Mouse (Mus musculus): ENCODE data around the gene Noc4l. TPM values are rescaled to one million over a fixed set of nuclear protein-coding genes. Genes with fewer than 3 reads are reported as not detected.

The Noc4l gene
- polyA plus RNA-seq, 1 experiment from 2014 or later = 47.2 TPM

DNA sequence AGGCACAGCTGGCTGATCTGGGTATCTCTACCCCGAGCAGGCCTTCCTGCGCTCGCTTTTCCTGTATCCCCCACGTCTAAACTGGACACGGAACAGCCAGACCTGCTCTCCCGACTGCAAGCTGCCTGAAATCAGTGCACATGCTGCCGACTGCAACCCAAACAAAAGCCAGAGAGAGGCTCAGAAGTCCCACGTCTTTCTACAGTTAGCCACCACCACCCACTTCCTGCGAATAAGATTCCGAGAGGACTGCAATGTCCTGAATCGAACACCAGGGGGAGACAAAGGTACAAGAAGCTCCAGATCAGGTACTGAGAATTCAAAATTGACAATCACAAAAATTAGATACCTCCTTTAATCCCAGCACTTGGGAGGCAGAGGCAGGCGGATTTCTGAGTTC, 13.8 kb downstream of the Noc4l start:
- Histone ChIP-seq H3K4me1 (ENCODE audit: control insufficient read depth, insufficient read depth, low read length) (no peaks in the 10 kb centered on the region), H3K4me2 (ENCODE audit: low read depth, low read length) (peak overlapping the region; percentile 47), H3K27me3 (ENCODE audit: control insufficient read depth, insufficient read depth, low read length) (no peaks in the 10 kb centered on the region), H3K9me3 (replicated peaks; ENCODE audit: control insufficient read depth, low read length) (no peaks in the 10 kb centered on the region), H3K27ac (ENCODE audit: low read length) (no peak overlapping the region), H3K36me3 (ENCODE audit: control insufficient read depth, insufficient read depth, low read length) (no peaks in the 10 kb centered on the region), H3K4me3 (replicated peaks; ENCODE audit: low read length) (no peak overlapping the region), H3K9ac (ENCODE audit: low read length) (peak overlapping the region; percentile 59; the same call in 1 of the 2 replicates)
- WGBS = 24% methylated on average over 12 of the region's 12 CpGs
- ATAC-seq (ENCODE audit: insufficient read depth, low FRiP score) = no peak

DNA sequence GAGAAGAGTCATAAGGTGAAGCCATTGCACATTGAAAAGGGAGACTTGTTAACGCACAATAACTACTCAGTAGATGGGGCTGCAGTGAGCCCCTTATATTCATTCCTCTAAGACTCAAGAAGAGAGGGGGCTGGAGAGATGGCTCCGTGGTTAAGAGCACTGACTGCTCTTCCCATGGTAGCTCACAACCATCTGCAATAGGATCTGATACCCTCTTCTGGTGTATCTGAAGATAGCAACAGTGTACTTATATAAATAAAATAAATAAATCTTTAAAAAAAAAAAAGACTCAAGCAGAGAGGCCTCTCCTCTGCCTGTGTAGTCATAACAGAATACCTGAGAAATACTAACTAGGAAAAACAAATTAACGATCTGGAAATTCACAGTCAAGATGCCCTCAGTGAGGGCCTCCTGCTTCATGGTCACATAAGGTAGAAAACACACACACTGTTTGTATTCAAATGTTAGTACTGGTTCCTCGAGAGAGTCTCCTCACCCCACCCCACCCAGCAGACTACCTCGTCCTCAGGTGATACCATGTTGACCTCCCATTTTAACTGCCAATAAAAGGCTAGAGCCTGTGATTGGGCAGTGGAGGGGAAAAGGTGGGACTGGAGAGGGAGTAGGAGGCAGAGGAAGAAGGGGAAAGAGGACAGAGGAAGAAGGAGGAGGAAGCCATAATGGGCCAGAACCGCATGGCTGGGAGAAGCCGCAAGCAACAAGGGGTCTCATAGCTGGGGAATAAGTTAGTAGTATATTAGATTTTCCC, 14.7 kb downstream of the Noc4l start:
- Histone ChIP-seq H3K4me1 (ENCODE audit: control insufficient read depth, insufficient read depth, low read length) (no peaks in the 10 kb centered on the region), H3K4me3 (replicated peaks; ENCODE audit: low read length) (no peak overlapping the region), H3K9me3 (replicated peaks; ENCODE audit: control insufficient read depth, low read length) (no peaks in the 10 kb centered on the region), H3K4me2 (ENCODE audit: low read depth, low read length) (no peak overlapping the region), H3K27ac (ENCODE audit: low read length) (no peak overlapping the region), H3K27me3 (ENCODE audit: control insufficient read depth, insufficient read depth, low read length) (no peaks in the 10 kb centered on the region), H3K36me3 (ENCODE audit: control insufficient read depth, insufficient read depth, low read length) (no peaks in the 10 kb centered on the region), H3K9ac (ENCODE audit: low read length) (no peak overlapping the region)
- ATAC-seq (ENCODE audit: insufficient read depth, low FRiP score) = no peak
- WGBS = 78% methylated on average over 7 of the region's 7 CpGs

DNA sequence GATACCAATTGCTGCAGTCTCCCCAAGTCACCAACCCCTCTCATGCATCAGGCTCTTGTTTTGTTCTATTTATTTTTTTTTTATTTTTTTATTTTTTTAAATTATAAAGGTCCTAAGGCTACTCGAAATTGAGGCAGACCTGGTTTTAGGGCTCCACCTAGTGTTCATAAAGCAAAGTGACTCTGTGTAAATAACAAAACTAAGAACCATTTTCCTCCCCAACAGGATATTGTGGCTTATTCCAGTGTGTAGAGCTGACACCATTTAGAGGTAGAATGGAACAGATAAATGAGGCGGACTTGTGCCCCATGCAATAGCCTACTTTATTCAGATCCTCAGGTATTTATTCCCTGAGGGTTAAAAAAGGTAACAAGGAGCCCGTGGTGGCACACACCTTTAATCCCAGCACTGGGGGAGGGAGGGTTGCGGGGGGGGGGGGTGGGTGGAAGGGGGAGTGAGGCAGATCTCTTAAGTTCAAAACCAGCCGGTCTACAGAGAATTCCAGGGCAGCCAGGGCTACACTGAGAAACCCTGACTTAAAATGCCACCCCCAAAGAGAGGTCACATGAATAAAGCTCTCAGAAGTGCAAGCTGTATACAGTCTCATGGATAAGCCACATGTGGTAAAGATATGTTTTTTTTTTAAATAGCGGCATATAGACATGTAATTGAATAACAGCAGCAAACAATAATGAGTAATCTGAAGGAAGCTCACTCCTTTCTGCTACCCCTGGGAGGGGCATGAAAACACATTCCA, 17.1 kb downstream of the Noc4l start:
- WGBS = 35% methylated on average over 6 of the region's 6 CpGs
- no peaks in the 10 kb centered on the region for H3K27me3 ChIP-seq (ENCODE audit: control insufficient read depth, insufficient read depth, low read length)
- no peak overlapping the region for H3K4me3 ChIP-seq (replicated peaks; ENCODE audit: low read length)
- no peak overlapping the region for H3K9ac ChIP-seq (ENCODE audit: low read length)
- no peak overlapping the region for H3K27ac ChIP-seq (ENCODE audit: low read length)
- H3K4me1 ChIP-seq (ENCODE audit: control insufficient read depth, insufficient read depth, low read length) = no peaks in the 10 kb centered on the region
- H3K36me3 ChIP-seq (ENCODE audit: control insufficient read depth, insufficient read depth, low read length) = no peaks in the 10 kb centered on the region
- no peak overlapping the region for H3K4me2 ChIP-seq (ENCODE audit: low read depth, low read length)
- no peaks in the 10 kb centered on the region for H3K9me3 ChIP-seq (replicated peaks; ENCODE audit: control insufficient read depth, low read length)
- no peak for ATAC-seq (ENCODE audit: insufficient read depth, low FRiP score)

DNA sequence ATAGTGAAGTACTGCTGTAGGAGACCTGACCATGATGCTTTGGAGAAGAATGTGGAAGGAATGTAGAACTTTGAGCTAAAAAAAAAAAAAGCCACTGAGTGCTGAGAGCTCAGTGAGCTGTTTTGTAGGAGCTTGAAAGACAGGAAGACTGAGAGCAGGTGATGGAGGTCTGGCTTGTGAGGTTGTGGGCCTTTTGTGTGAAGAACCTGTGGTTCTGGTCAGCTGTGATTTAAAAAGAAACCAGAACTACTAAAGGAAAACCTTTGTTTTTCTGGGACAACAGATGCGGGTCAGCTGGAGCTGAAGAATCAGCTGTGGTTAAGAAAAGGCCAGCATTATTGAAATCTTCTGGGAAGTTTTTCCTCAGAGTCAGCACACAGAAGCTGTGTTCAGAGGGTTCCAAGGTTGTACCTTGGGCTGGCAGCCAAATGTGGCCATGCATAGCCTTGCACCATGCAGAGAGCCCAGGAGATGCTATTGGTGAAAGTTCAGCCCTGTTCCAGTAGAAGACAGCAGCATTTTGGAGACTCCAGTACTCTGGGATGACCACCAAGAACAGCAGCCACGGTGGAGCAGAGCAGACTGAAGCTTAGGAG, 23.6 kb downstream of the Noc4l start:
- H3K9ac ChIP-seq (ENCODE audit: low read length) = no peak overlapping the region
- 73% methylated on average over 2 of the region's 2 CpGs for WGBS
- no peaks in the 10 kb centered on the region for H3K36me3 ChIP-seq (ENCODE audit: control insufficient read depth, insufficient read depth, low read length)
- no peak for ATAC-seq (ENCODE audit: insufficient read depth, low FRiP score)
- no peaks in the 10 kb centered on the region for H3K4me1 ChIP-seq (ENCODE audit: control insufficient read depth, insufficient read depth, low read length)
- no peak overlapping the region for H3K27ac ChIP-seq (ENCODE audit: low read length)
- no peak overlapping the region for H3K4me2 ChIP-seq (ENCODE audit: low read depth, low read length)
- H3K9me3 ChIP-seq (replicated peaks; ENCODE audit: control insufficient read depth, low read length) = no peaks in the 10 kb centered on the region
- no peak overlapping the region for H3K4me3 ChIP-seq (replicated peaks; ENCODE audit: low read length)
- H3K27me3 ChIP-seq (ENCODE audit: control insufficient read depth, insufficient read depth, low read length) = peaks cover 2% of the 10 kb centered on the region; the same call in 1 of the 2 replicates

GRCm38 (mm10) chr5:110628156-110628555, 25.1 kb downstream of the Noc4l start:
- 17% methylated on average over 19 of the region's 19 CpGs for WGBS
- no peak overlapping the region for H3K4me2 ChIP-seq (ENCODE audit: low read depth, low read length)
- no peak overlapping the region for H3K27ac ChIP-seq (ENCODE audit: low read length)
- no peak overlapping the region; the same call in 1 of the 2 replicates for H3K9ac ChIP-seq (ENCODE audit: low read length)
- H3K4me3 ChIP-seq (replicated peaks; ENCODE audit: low read length) = no peak overlapping the region
- no peaks in the 10 kb centered on the region for H3K4me1 ChIP-seq (ENCODE audit: control insufficient read depth, insufficient read depth, low read length)
- no peaks in the 10 kb centered on the region for H3K9me3 ChIP-seq (replicated peaks; ENCODE audit: control insufficient read depth, low read length)
- no peaks in the 10 kb centered on the region for H3K36me3 ChIP-seq (ENCODE audit: control insufficient read depth, insufficient read depth, low read length)
- H3K27me3 ChIP-seq (ENCODE audit: control insufficient read depth, insufficient read depth, low read length) = peaks cover 2% of the 10 kb centered on the region; the same call in 1 of the 2 replicates
- ATAC-seq (ENCODE audit: insufficient read depth, low FRiP score) = no peak

- no peak overlapping the region for H3K4me3 ChIP-seq (replicated peaks; ENCODE audit: low read length)
- no peak overlapping the region for H3K27ac ChIP-seq (ENCODE audit: low read length)
- no peaks in the 10 kb centered on the region for H3K4me1 ChIP-seq (ENCODE audit: control insufficient read depth, insufficient read depth, low read length)
- no peaks in the 10 kb centered on the region for H3K9me3 ChIP-seq (replicated peaks; ENCODE audit: control insufficient read depth, low read length)
- H3K36me3 ChIP-seq (ENCODE audit: control insufficient read depth, insufficient read depth, low read length) = no peaks in the 10 kb centered on the region
- WGBS = 70% methylated on average over 10 of the region's 10 CpGs
- peaks cover 2% of the 10 kb centered on the region; the same call in 1 of the 2 replicates for H3K27me3 ChIP-seq (ENCODE audit: control insufficient read depth, insufficient read depth, low read length)
- ATAC-seq (ENCODE audit: insufficient read depth, low FRiP score) = no peak
- H3K4me2 ChIP-seq (ENCODE audit: low read depth, low read length) = no peak overlapping the region
- no peak overlapping the region for H3K9ac ChIP-seq (ENCODE audit: low read length)
Observed at GRCm38 (mm10) chr5:110627351-110627750, 25.9 kb downstream of the Noc4l start.

- no peak for ATAC-seq (ENCODE audit: insufficient read depth, low FRiP score)
- Histone ChIP-seq H3K27ac (ENCODE audit: low read length) (no peak overlapping the region), H3K4me1 (ENCODE audit: control insufficient read depth, insufficient read depth, low read length) (no peaks in the 10 kb centered on the region), H3K27me3 (ENCODE audit: control insufficient read depth, insufficient read depth, low read length) (no peaks in the 10 kb centered on the region; the same call in 1 of the 2 replicates), H3K4me3 (replicated peaks; ENCODE audit: low read length) (no peak overlapping the region), H3K9ac (ENCODE audit: low read length) (no peak overlapping the region), H3K36me3 (ENCODE audit: control insufficient read depth, insufficient read depth, low read length) (no peaks in the 10 kb centered on the region), H3K9me3 (replicated peaks; ENCODE audit: control insufficient read depth, low read length) (no peaks in the 10 kb centered on the region), H3K4me2 (ENCODE audit: low read depth, low read length) (no peak overlapping the region)
- WGBS = 65% methylated on average over 2 of the region's 2 CpGs
Observed at GRCm38 (mm10) chr5:110624319-110624718, 28.9 kb downstream of the Noc4l start.

DNA sequence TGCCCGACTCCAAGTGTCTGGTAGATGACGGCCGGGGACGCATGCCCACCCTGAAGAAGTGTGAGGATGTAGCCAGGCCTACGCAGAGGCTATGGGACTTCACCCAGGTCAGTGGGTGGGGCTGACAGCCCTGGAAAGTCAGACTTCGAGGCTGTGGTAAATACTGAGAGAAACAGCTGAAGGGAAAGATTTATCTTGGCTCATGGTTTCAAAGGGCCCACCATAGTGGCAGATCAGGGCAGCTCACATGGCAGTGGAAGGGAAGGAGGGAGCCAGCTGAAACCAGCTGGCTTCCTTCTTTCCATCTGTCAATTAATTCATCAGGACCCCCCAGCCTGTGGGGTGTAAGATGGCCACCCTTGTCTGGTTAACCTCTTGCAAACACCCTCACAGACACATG, 34.0 kb downstream of the Noc4l start:
- no peak overlapping the region for H3K27ac ChIP-seq (ENCODE audit: low read length)
- WGBS = 76% methylated on average over 6 of the region's 6 CpGs
- H3K4me2 ChIP-seq (ENCODE audit: low read depth, low read length) = no peak overlapping the region
- H3K4me3 ChIP-seq (replicated peaks; ENCODE audit: low read length) = no peak overlapping the region
- H3K4me1 ChIP-seq (ENCODE audit: control insufficient read depth, insufficient read depth, low read length) = no peaks in the 10 kb centered on the region
- no peaks in the 10 kb centered on the region for H3K36me3 ChIP-seq (ENCODE audit: control insufficient read depth, insufficient read depth, low read length)
- no peak overlapping the region for H3K9ac ChIP-seq (ENCODE audit: low read length)
- no peaks in the 10 kb centered on the region for H3K9me3 ChIP-seq (replicated peaks; ENCODE audit: control insufficient read depth, low read length)
- no peak for ATAC-seq (ENCODE audit: insufficient read depth, low FRiP score)
- no peaks in the 10 kb centered on the region for H3K27me3 ChIP-seq (ENCODE audit: control insufficient read depth, insufficient read depth, low read length)

Measured in stomach, embryonic 16.5 days (tissue).